Mouse (Mus musculus): ENCODE results near the gene Plg. TPM values are rescaled to one million over a fixed set of nuclear protein-coding genes. Genes with fewer than 3 reads are reported as not detected.

The Plg gene
- polyA plus RNA-seq, 1 experiment, result 4.0 TPM

DNA sequence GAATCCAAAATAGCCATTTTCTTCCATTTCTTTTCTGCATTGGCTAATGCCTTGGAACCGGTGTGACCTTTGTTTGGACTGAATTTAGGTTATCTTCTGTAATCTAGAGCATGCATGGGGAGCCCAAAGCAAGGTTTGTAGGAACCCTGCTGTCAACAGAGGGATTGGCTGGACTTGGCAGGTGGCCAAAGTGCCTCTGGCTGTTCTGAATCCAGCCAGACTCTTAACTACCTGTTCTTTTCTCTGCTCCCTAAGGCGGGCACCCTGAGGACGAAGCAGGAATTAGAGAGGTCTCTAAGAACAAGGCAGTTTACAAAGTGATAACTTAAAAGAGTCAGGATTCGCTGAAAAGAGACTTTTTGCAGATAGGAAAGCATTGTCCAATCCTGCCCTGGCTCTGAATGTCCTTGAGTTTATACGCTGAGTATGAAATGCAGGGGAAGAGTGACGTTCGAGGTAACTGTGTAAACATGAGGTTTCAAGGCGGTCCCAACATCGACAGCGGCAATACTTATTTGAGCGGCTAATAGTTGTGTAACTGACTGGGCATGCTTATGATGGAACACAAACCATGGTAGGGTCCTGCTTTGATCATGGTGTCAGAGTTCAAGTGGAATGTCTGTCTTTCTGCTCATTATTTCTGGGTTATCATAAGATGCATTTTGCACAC lies 74.6 kb downstream of the Plg start:
- TF ChIP-seq POLR2A (IDR thresholded peaks at IDR 0.05; ENCODE audit: borderline replicate concordance, control insufficient read depth, low read depth, low read length), result no peak
- no peak for TF ChIP-seq CTCF (IDR thresholded peaks at IDR 0.05; ENCODE audit: control insufficient read depth, insufficient read depth, low read length)
- 83% methylated on average over 11 of the region's 11 CpGs for WGBS
- H3K4me3 ChIP-seq (replicated peaks; ENCODE audit: control insufficient read depth, low read depth, low read length), result no peak overlapping the region
- H3K4me1 ChIP-seq (ENCODE audit: control insufficient read depth, insufficient read depth, low read length), result no peaks in the 10 kb centered on the region
- H3K27ac ChIP-seq (ENCODE audit: control insufficient read depth, insufficient read depth, low read depth, low read length, poor library complexity), result no peak overlapping the region

GRCm38 (mm10) chr17:12453691-12454090 lies 75.3 kb downstream of the Plg start:
- no peak overlapping the region for H3K27ac ChIP-seq (ENCODE audit: control insufficient read depth, insufficient read depth, low read depth, low read length, poor library complexity)
- H3K4me3 ChIP-seq (replicated peaks; ENCODE audit: control insufficient read depth, low read depth, low read length), result no peak overlapping the region
- TF ChIP-seq CTCF (IDR thresholded peaks at IDR 0.05; ENCODE audit: control insufficient read depth, insufficient read depth, low read length) (no peak), POLR2A (IDR thresholded peaks at IDR 0.05; ENCODE audit: borderline replicate concordance, control insufficient read depth, low read depth, low read length) (no peak)
- 81% methylated on average over 6 of the region's 6 CpGs for WGBS
- H3K4me1 ChIP-seq (ENCODE audit: control insufficient read depth, insufficient read depth, low read length), result no peaks in the 10 kb centered on the region

- H3K4me3 ChIP-seq (replicated peaks; ENCODE audit: control insufficient read depth, low read depth, low read length), result no peak overlapping the region
- H3K27ac ChIP-seq (ENCODE audit: control insufficient read depth, insufficient read depth, low read depth, low read length, poor library complexity), result no peak overlapping the region
- no peaks in the 10 kb centered on the region for H3K4me1 ChIP-seq (ENCODE audit: control insufficient read depth, insufficient read depth, low read length)
- 77% methylated on average over 5 of the region's 5 CpGs for WGBS
- peak; percentile 64 for TF ChIP-seq CTCF (IDR thresholded peaks at IDR 0.05; ENCODE audit: control insufficient read depth, insufficient read depth, low read length)
- no peak for TF ChIP-seq POLR2A (IDR thresholded peaks at IDR 0.05; ENCODE audit: borderline replicate concordance, control insufficient read depth, low read depth, low read length)
Measured at GRCm38 (mm10) chr17:12455143-12455790, 76.9 kb downstream of the Plg start.

- Histone ChIP-seq H3K4me1 (ENCODE audit: control insufficient read depth, insufficient read depth, low read length) (no peaks in the 10 kb centered on the region; the same call in 1 of the 2 replicates), H3K27ac (ENCODE audit: control insufficient read depth, insufficient read depth, low read depth, low read length, poor library complexity) (no peak overlapping the region), H3K4me3 (replicated peaks; ENCODE audit: control insufficient read depth, low read depth, low read length) (no peak overlapping the region)
- peak; percentile 26; the same call in 1 of the 2 replicates for TF ChIP-seq CTCF (IDR thresholded peaks at IDR 0.05; ENCODE audit: control insufficient read depth, insufficient read depth, low read length)
- no peak for TF ChIP-seq POLR2A (IDR thresholded peaks at IDR 0.05; ENCODE audit: borderline replicate concordance, control insufficient read depth, low read depth, low read length)
Measured at GRCm38 (mm10) chr17:12461168-12461567, 82.8 kb downstream of the Plg start.

DNA sequence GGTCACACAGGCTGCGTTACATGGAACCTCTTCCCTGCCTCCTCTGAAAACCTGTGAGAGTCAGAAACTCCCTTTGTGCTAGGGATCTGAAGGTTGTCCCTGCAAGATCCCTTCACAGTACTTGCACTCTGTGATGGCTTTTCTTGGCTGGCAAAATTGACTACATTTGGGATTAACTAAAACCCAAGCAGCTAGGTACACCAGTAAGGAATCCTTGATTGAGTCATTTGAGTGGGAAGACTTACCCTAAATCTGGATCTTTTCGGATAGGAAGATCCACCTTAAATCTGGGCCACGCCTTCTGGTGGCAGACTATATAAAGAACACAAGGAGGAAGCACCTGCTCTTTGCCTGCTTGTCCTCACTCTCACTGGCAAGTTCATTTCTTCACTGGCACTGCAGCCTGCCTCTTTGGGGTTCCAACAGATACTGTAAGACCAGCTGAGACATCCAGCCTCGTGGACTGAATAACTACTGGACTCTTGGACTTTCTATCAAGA lies 88.1 kb downstream of the Plg start:
- Histone ChIP-seq H3K4me3 (replicated peaks; ENCODE audit: control insufficient read depth, low read depth, low read length) (no peak overlapping the region), H3K4me1 (ENCODE audit: control insufficient read depth, insufficient read depth, low read length) (peaks cover 3% of the 10 kb centered on the region), H3K27ac (ENCODE audit: control insufficient read depth, insufficient read depth, low read depth, low read length, poor library complexity) (no peak overlapping the region)
- 29% methylated on average over 4 of the region's 4 CpGs for WGBS
- TF ChIP-seq POLR2A (IDR thresholded peaks at IDR 0.05; ENCODE audit: borderline replicate concordance, control insufficient read depth, low read depth, low read length), result no peak
- TF ChIP-seq CTCF (IDR thresholded peaks at IDR 0.05; ENCODE audit: control insufficient read depth, insufficient read depth, low read length), result no peak

GRCm38 (mm10) chr17:12467642-12468041 lies 89.2 kb downstream of the Plg start:
- no peak overlapping the region for H3K27ac ChIP-seq (ENCODE audit: control insufficient read depth, insufficient read depth, low read depth, low read length, poor library complexity)
- TF ChIP-seq POLR2A (IDR thresholded peaks at IDR 0.05; ENCODE audit: borderline replicate concordance, control insufficient read depth, low read depth, low read length) (no peak), CTCF (IDR thresholded peaks at IDR 0.05; ENCODE audit: control insufficient read depth, insufficient read depth, low read length) (no peak)
- no peak overlapping the region for H3K4me3 ChIP-seq (replicated peaks; ENCODE audit: control insufficient read depth, low read depth, low read length)
- peaks cover 3% of the 10 kb centered on the region for H3K4me1 ChIP-seq (ENCODE audit: control insufficient read depth, insufficient read depth, low read length)
- WGBS, result 54% methylated on average over 3 of the region's 3 CpGs

GRCm38 (mm10) chr17:12468745-12469144 lies 90.3 kb downstream of the Plg start:
- 45% methylated on average over 5 of the region's 5 CpGs for WGBS
- peaks cover 3% of the 10 kb centered on the region for H3K4me1 ChIP-seq (ENCODE audit: control insufficient read depth, insufficient read depth, low read length)
- no peak overlapping the region for H3K4me3 ChIP-seq (replicated peaks; ENCODE audit: control insufficient read depth, low read depth, low read length)
- TF ChIP-seq CTCF (IDR thresholded peaks at IDR 0.05; ENCODE audit: control insufficient read depth, insufficient read depth, low read length) (no peak), POLR2A (IDR thresholded peaks at IDR 0.05; ENCODE audit: borderline replicate concordance, control insufficient read depth, low read depth, low read length) (no peak)
- H3K27ac ChIP-seq (ENCODE audit: control insufficient read depth, insufficient read depth, low read depth, low read length, poor library complexity), result no peak overlapping the region

Other genes starting within 250 kb of the Plg start
- 5.3 and 14.4 TPM in 2 replicates for gene Map3k4, start 59.8 kb upstream of the Plg start, polyA plus RNA-seq (2011; ENCODE audit: insufficient read depth, insufficient read length, low replicate concordance, missing spikeins)
- gene Slc22a3, start 129.1 kb downstream of the Plg start, polyA plus RNA-seq (2011; ENCODE audit: insufficient read depth, insufficient read length, low replicate concordance, missing spikeins), result 2.2 and 2.3 TPM in 2 replicates
- 2.0 TPM in 1 of 2 replicates, not detected in the other for gene Slc22a2, start 205.5 kb downstream of the Plg start, polyA plus RNA-seq (2011; ENCODE audit: insufficient read depth, insufficient read length, low replicate concordance, missing spikeins)

Data from bone marrow, adult 2 months (tissue).